Mouse (Mus musculus) heart, embryonic 16.5 days (tissue): ENCODE measurements around the gene Lactbl1. TPM values are rescaled to one million over a fixed set of nuclear protein-coding genes. Genes with fewer than 3 reads are reported as not detected.
A peak's percentile ranks its signal among the peaks of the same experiment; 100 is the strongest.

Experiments
- ATAC-seq: fragments of 200-750 bp; cut with Nextera tagmentation; replicated peaks from 2 replicates; pipeline ENCODE4 v1.8.0; 2017; ENCODE audit warnings: moderate number of reproducible peaks; ENCODE audit not compliant: insufficient read depth, low FRiP score; ENCODE audit errors: extremely low read depth
- H3K27ac ChIP-seq: fragments of 300-500 bp; sonication (generic); 2 replicates; pipeline ENCODE4 v1.5.1; 2014; ENCODE audit warnings: mild to moderate bottlenecking, low read length, control low read depth, moderate library complexity
- H3K27me3 ChIP-seq: fragments of 300-500 bp; sonication (generic); 2 replicates; pipeline ENCODE4 v1.6.1; 2014; ENCODE audit warnings: low read length, mixed read lengths; ENCODE audit not compliant: control insufficient read depth, insufficient read depth
- H3K36me3 ChIP-seq: fragments of 300-500 bp; sonication (generic); 2 replicates; pipeline ENCODE4 v1.6.1; 2014; ENCODE audit not compliant: control insufficient read depth, insufficient read depth
- H3K4me1 ChIP-seq: fragments of 300-500 bp; sonication (generic); 2 replicates; pipeline ENCODE4 v1.6.1; 2014; ENCODE audit warnings: low read length, mixed read lengths; ENCODE audit not compliant: control insufficient read depth, insufficient read depth
- H3K4me2 ChIP-seq: fragments of 300-500 bp; sonication (generic); 2 replicates; pipeline ENCODE4 v1.6.1; 2014; ENCODE audit warnings: low read depth, mild to moderate bottlenecking, control low read depth, low read length
- H3K4me3 ChIP-seq: fragments of 300-500 bp; sonication (generic); 2 replicates; pipeline ENCODE4 v1.5.1; 2014; ENCODE audit warnings: mild to moderate bottlenecking, control low read depth, low read length
- H3K9ac ChIP-seq: fragments of 300-500 bp; sonication (generic); 2 replicates; pipeline ENCODE4 v1.6.1; 2014; ENCODE audit warnings: low read length, control low read depth
- H3K9me3 ChIP-seq: fragments of 300-500 bp; sonication (generic); replicated peaks from 2 replicates; pipeline ENCODE4 v1.6.1; 2016; ENCODE audit warnings: low read length; ENCODE audit not compliant: control insufficient read depth
- WGBS: fragments of 180-500 bp; shearing (Covaris S2); extraction: QIAGEN DNeasy Blood & Tissue Kit; methylation state at CpG from one replicate; pipeline ENCODE4 v1.1.7; 2014; 5-methylcytosine and 5-hydroxymethylcytosine counted together
- polyA plus RNA-seq: library from polyadenylated mRNA; unstranded; fragments of >200 nt; fragmentation: Nextera tagmentation; extraction: Ambion mirVana; gene quantifications from 2 replicates; pipeline ENCODE4 v1.2.1, GENCODE M21; 2015

Lactbl1 gene
- polyA plus RNA-seq, 1 experiment from 2014 or later, result 0.04 TPM

GRCm38 (mm10) chr4:136626590-136626989 lies 4.2 kb downstream of the Lactbl1 start:
- 58% methylated on average over 6 of the region's 6 CpGs for WGBS
- Histone ChIP-seq H3K36me3 (no peaks in the 10 kb centered on the region), H3K9ac (no peak overlapping the region), H3K4me1 (peaks cover 7% of the 10 kb centered on the region), H3K9me3 (no peaks in the 10 kb centered on the region), H3K27me3 (no peaks in the 10 kb centered on the region), H3K4me2 (no peak overlapping the region), H3K4me3 (no peak overlapping the region), H3K27ac (no peak overlapping the region)
- no peak for ATAC-seq

DNA sequence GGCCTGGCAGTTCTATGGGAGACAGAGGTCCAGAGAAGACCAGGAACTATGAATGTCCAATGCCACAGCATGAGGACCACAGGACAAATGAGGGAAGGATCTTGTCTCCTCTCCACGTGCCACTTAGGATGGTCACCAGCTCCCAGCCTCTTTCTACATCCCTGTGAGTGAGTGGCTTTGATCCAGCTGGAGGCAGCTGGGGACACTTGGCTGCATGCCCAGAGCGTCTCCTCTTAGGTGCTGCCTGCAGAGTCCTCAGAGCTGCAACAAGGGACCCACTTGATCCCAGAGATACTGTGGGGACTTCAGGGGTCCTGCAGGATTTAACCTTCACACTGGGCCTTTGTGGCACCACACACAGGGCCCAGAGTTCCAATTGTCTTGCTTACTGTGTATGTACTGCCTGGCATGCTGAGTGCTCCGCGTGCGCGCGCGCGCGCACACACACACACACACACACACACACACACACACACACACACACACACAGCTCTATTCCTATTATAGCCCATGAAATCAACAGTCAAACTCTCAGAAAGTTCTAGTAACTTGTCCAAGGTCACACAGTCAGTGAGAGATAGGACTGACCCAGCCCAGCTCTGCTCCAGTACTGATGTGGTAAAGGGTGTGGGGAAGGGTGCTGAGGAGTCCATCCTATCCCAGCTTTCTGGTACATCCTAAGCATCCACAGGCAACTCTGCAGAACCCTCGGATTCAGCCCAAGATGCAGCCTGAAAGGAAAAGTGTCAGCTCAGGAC lies 9.0 kb downstream of the Lactbl1 start:
- H3K4me2 ChIP-seq, result no peak overlapping the region
- H3K9ac ChIP-seq, result no peak overlapping the region
- no peak overlapping the region for H3K27ac ChIP-seq
- peaks cover 2% of the 10 kb centered on the region for H3K27me3 ChIP-seq
- WGBS, result 70% methylated on average over 11 of the region's 11 CpGs
- H3K4me3 ChIP-seq, result no peak overlapping the region
- no peaks in the 10 kb centered on the region for H3K9me3 ChIP-seq
- no peaks in the 10 kb centered on the region for H3K36me3 ChIP-seq
- ATAC-seq, result peak; percentile 85
- peaks cover 7% of the 10 kb centered on the region for H3K4me1 ChIP-seq

DNA sequence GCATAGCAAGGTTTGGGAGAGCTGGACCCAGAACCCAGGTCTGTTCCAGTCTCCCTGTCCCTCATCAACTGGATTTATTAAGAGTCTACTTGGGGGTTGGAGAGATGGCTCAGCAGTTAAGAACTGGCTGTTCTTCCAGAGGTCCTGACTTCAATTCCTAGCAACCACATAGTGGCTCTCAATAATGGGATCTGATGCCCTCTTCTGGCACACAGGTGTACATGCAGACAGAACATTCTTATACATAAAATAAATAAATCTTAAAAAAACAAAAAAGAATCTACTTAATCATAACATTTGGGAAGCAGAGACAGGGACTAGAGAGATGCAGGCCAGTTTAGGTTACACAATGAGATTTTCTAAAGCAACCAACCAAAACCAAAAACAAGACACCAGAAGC lies 13.6 kb downstream of the Lactbl1 start:
- Histone ChIP-seq H3K9me3 (no peaks in the 10 kb centered on the region), H3K27me3 (peaks cover 34% of the 10 kb centered on the region), H3K4me3 (no peak overlapping the region), H3K4me2 (no peak overlapping the region), H3K36me3 (no peaks in the 10 kb centered on the region), H3K9ac (no peak overlapping the region), H3K27ac (no peak overlapping the region), H3K4me1 (peaks cover 12% of the 10 kb centered on the region)
- ATAC-seq, result no peak

- H3K27me3 ChIP-seq, result peaks cover 34% of the 10 kb centered on the region
- no peak for ATAC-seq
- 52% methylated on average over 5 of the region's 5 CpGs for WGBS
These were observed 14.1 kb downstream of the Lactbl1 start for GRCm38 (mm10) chr4:136636511-136636910.

GRCm38 (mm10) chr4:136636983-136637562 lies 14.7 kb downstream of the Lactbl1 start:
- H3K4me1 ChIP-seq, result peaks cover 8% of the 10 kb centered on the region
- peaks cover 34% of the 10 kb centered on the region for H3K27me3 ChIP-seq
- H3K36me3 ChIP-seq, result no peaks in the 10 kb centered on the region
- no peaks in the 10 kb centered on the region for H3K9me3 ChIP-seq
- ATAC-seq, result 0 out of 2 replicates have a peak, but pooled peaks have one; percentile 10
- peak overlapping the region; percentile 92 for H3K4me2 ChIP-seq
- 17% methylated on average over 37 of the region's 37 CpGs for WGBS
- H3K4me3 ChIP-seq, result peak overlapping the region; percentile 60
- no peak overlapping the region for H3K27ac ChIP-seq
- H3K9ac ChIP-seq, result peak overlapping the region; percentile 60

More at GRCm38 (mm10) chr4:136636511-136636910, 14.1 kb downstream of the Lactbl1 start:
- H3K36me3 ChIP-seq, result no peaks in the 10 kb centered on the region
- H3K9ac ChIP-seq, result no peak overlapping the region
- H3K4me1 ChIP-seq, result peaks cover 8% of the 10 kb centered on the region
- H3K4me2 ChIP-seq, result no peak overlapping the region
- no peak overlapping the region for H3K27ac ChIP-seq
- H3K9me3 ChIP-seq, result no peaks in the 10 kb centered on the region
- no peak overlapping the region for H3K4me3 ChIP-seq

- Histone ChIP-seq H3K27me3 (peaks cover 34% of the 10 kb centered on the region), H3K4me3 (peak overlapping the region; percentile 60), H3K4me2 (peak overlapping the region; percentile 92), H3K9ac (peak overlapping the region; percentile 60), H3K36me3 (no peaks in the 10 kb centered on the region), H3K27ac (no peak overlapping the region), H3K9me3 (no peaks in the 10 kb centered on the region), H3K4me1 (peaks cover 8% of the 10 kb centered on the region)
- 3% methylated on average over 76 of the region's 76 CpGs for WGBS
- peak; percentile 21; the same call in 1 of the 2 replicates for ATAC-seq
These were observed 15.3 kb downstream of the Lactbl1 start for GRCm38 (mm10) chr4:136637563-136638229.

- Histone ChIP-seq H3K27ac (no peak overlapping the region), H3K4me1 (peaks cover 8% of the 10 kb centered on the region), H3K9me3 (no peaks in the 10 kb centered on the region), H3K4me2 (no peak overlapping the region; the same call in 1 of the 2 replicates), H3K27me3 (peaks cover 34% of the 10 kb centered on the region), H3K4me3 (no peak overlapping the region), H3K9ac (no peak overlapping the region), H3K36me3 (no peaks in the 10 kb centered on the region)
- 42% methylated on average over 7 of the region's 7 CpGs for WGBS
- no peak for ATAC-seq
These were observed 15.9 kb downstream of the Lactbl1 start for GRCm38 (mm10) chr4:136638230-136638750.

GRCm38 (mm10) chr4:136638890-136639289 lies 16.5 kb downstream of the Lactbl1 start:
- Histone ChIP-seq H3K9ac (no peak overlapping the region), H3K9me3 (no peaks in the 10 kb centered on the region), H3K36me3 (no peaks in the 10 kb centered on the region), H3K4me3 (peak overlapping the region; percentile 18; the same call in 1 of the 2 replicates), H3K4me2 (peak overlapping the region; percentile 36; the same call in 1 of the 2 replicates), H3K27ac (no peak overlapping the region), H3K27me3 (peaks cover 34% of the 10 kb centered on the region), H3K4me1 (peaks cover 8% of the 10 kb centered on the region)
- 16% methylated on average over 10 of the region's 10 CpGs for WGBS
- ATAC-seq, result no peak
